Mouse (Mus musculus): ENCODE measurements around the gene Il13.

Il13 gene

DNA sequence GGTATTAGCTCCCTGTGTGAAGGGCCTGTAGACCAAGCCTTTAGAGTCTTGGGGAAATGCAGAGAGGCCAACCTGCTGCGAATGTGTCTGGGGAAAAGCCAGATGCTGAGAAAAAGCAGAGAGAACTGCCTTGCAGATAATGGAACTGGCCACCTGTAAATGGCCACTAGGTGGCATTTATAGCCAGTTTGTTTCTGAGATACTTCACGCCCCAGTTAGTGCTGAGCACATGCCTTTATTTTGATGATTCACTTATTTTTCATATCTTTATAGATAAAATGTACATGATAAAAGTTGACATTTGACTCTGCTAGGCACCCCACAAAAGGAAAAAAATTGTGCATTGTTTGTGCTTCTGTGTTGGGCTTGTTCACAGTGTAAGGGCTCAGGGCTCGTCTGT, 49.7 kb downstream of the Il13 start:
- no peak for DNase-seq (ENCODE audit: low spot score)

DNA sequence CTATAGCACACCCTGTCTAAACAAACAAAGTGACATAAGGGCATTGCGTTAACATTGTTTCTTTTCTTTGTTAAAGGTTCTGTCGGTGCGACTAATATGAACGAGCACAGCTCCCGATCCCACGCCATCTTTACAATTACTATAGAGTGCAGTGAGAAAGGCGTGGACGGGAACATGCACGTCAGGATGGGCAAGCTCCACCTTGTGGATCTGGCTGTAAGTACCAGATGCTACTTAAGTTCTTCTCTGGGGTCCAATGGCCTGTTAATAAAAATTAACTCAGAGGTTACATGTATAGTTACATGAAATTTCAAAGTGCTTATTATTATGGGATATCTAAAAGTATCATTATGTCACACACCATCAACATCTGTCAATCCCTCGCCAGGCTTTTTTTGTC, 51.4 kb downstream of the Il13 start:
- no peak for DNase-seq (ENCODE audit: low spot score)

Data from ovary, postnatal 36 days (tissue).